Mouse (Mus musculus): ENCODE data around the gene Plcb4. TPM values are rescaled to one million over a fixed set of nuclear protein-coding genes. Genes with fewer than 3 reads are reported as not detected.
A peak's percentile ranks its signal among the peaks of the same experiment; 100 is the strongest.

Plcb4 gene
- polyA plus RNA-seq, 1 experiment from 2014 or later, result 13.8 TPM

DNA sequence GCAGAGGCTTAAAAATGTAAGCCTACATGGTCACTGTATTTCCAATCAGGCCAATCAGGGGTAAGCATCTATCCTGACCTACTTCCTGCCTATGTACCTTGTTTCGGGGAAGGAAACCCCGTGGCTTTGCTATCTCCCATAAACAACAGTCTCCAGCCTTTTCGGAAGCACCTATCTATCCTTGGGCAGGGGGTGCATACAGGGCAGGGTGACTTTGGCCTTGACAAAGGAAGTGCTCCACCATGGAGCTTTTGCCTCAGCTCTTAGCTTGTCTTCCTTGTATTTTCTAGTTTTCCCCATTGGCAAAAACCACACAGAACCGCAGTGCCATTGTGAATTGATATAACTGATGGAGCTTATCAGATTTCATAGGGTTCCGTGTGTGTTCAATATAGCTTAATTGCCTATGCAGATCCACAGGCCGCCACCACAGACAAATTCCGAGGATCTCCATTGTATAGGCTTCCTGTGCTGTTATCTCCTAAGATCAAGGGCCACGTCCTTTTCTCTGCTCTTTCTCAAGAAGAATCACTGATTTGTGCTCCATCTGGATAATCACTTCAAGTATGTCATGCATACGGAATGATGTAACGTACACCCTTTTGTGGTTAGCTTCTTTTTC is 140.4 kb downstream of the Plcb4 start:
- no peaks in the 10 kb centered on the region for H3K4me1 ChIP-seq (ENCODE audit: insufficient read depth, low read depth, low read length)
- ATAC-seq (no peak), DNase-seq (ENCODE audit: low spot score) (no peak)
- 81% methylated on average over 10 of the region's 10 CpGs for WGBS
- no peaks in the 10 kb centered on the region for H3K9me3 ChIP-seq (ENCODE audit: low read length)
- H3K36me3 ChIP-seq (ENCODE audit: insufficient read depth, low read length), result no peaks in the 10 kb centered on the region
- no peak overlapping the region for H3K4me3 ChIP-seq (ENCODE audit: low read depth, low read length)
- no peaks in the 10 kb centered on the region for H3K27me3 ChIP-seq (replicated peaks; ENCODE audit: insufficient read depth, low read length)
- TF ChIP-seq CTCF (IDR thresholded peaks at IDR 0.05) (no peak), EP300 (IDR thresholded peaks at IDR 0.05) (no peak)
- H3K9ac ChIP-seq (replicated peaks; ENCODE audit: low read depth), result no peak overlapping the region
- no peak overlapping the region for H3K4me2 ChIP-seq (replicated peaks; ENCODE audit: low read depth, low read length)
- H3K27ac ChIP-seq (ENCODE audit: low read length), result no peak overlapping the region

DNA sequence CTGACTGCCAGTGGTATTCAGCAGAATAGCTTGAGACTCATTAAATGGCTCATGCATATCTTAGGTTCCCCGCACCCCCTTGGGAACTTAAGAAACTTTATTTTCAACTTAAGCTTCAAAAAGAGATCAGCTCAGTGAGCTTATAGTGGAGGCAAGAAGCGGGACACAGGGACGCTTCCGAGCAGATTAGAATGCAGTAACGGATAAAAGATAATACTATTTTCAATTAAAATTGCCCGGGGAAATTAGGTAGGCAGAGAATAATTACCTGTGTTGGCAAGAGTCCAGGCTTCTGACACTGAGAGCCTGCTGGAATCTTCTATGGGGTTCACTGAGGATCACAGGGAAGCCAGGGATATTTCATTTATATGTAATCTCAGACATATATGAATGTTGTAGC is 141.6 kb downstream of the Plcb4 start:
- ATAC-seq (no peak), DNase-seq (ENCODE audit: low spot score) (no peak)
- no peaks in the 10 kb centered on the region for H3K4me1 ChIP-seq (ENCODE audit: insufficient read depth, low read depth, low read length)
- H3K9me3 ChIP-seq (ENCODE audit: low read length), result no peaks in the 10 kb centered on the region
- H3K27ac ChIP-seq (ENCODE audit: low read length), result no peak overlapping the region
- 77% methylated on average over 6 of the region's 6 CpGs for WGBS
- no peaks in the 10 kb centered on the region for H3K36me3 ChIP-seq (ENCODE audit: insufficient read depth, low read length)
- H3K4me3 ChIP-seq (ENCODE audit: low read depth, low read length), result no peak overlapping the region
- no peak overlapping the region for H3K9ac ChIP-seq (replicated peaks; ENCODE audit: low read depth)
- no peak for TF ChIP-seq EP300 (IDR thresholded peaks at IDR 0.05)
- no peak for TF ChIP-seq CTCF (IDR thresholded peaks at IDR 0.05)
- H3K27me3 ChIP-seq (replicated peaks; ENCODE audit: insufficient read depth, low read length), result no peaks in the 10 kb centered on the region
- no peak overlapping the region for H3K4me2 ChIP-seq (replicated peaks; ENCODE audit: low read depth, low read length)

DNA sequence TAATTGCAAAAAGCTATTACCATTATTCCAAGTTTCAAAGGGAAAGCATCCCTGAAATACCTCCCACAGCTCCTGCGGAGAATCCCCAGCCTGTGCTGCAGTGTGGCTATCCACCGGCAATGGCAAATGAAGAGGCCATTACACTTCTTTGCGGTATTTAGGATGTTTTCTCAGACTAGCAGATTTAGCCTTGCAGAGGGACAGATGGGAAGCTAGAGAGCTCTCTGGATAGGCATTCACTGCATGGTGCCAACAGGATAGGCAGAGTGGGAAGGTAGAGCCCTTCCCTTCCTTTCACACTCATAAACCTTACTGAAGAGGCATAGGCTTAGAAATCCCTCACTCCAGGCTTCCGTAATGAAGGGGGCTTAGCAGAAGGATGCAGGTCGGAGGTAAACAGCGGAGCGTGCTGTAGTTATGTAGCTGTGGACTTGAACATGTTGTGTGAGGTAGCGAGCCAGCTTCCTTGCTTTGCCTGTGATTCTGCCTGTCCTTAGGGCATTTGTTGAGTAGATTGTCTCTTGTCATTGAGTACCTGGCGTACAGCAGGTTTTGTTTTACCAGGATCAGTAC is 144.2 kb downstream of the Plcb4 start:
- no peak overlapping the region for H3K27ac ChIP-seq (ENCODE audit: low read length)
- no peak for ATAC-seq
- no peaks in the 10 kb centered on the region for H3K36me3 ChIP-seq (ENCODE audit: insufficient read depth, low read length)
- H3K9ac ChIP-seq (replicated peaks; ENCODE audit: low read depth), result no peak overlapping the region
- no peak overlapping the region for H3K4me2 ChIP-seq (replicated peaks; ENCODE audit: low read depth, low read length)
- no peak for DNase-seq (ENCODE audit: low spot score)
- WGBS, result 90% methylated on average over 9 of the region's 9 CpGs
- no peaks in the 10 kb centered on the region for H3K9me3 ChIP-seq (ENCODE audit: low read length)
- H3K27me3 ChIP-seq (replicated peaks; ENCODE audit: insufficient read depth, low read length), result no peaks in the 10 kb centered on the region
- no peaks in the 10 kb centered on the region for H3K4me1 ChIP-seq (ENCODE audit: insufficient read depth, low read depth, low read length)
- H3K4me3 ChIP-seq (ENCODE audit: low read depth, low read length), result no peak overlapping the region
- TF ChIP-seq CTCF (IDR thresholded peaks at IDR 0.05) (no peak), EP300 (IDR thresholded peaks at IDR 0.05) (no peak)

DNA sequence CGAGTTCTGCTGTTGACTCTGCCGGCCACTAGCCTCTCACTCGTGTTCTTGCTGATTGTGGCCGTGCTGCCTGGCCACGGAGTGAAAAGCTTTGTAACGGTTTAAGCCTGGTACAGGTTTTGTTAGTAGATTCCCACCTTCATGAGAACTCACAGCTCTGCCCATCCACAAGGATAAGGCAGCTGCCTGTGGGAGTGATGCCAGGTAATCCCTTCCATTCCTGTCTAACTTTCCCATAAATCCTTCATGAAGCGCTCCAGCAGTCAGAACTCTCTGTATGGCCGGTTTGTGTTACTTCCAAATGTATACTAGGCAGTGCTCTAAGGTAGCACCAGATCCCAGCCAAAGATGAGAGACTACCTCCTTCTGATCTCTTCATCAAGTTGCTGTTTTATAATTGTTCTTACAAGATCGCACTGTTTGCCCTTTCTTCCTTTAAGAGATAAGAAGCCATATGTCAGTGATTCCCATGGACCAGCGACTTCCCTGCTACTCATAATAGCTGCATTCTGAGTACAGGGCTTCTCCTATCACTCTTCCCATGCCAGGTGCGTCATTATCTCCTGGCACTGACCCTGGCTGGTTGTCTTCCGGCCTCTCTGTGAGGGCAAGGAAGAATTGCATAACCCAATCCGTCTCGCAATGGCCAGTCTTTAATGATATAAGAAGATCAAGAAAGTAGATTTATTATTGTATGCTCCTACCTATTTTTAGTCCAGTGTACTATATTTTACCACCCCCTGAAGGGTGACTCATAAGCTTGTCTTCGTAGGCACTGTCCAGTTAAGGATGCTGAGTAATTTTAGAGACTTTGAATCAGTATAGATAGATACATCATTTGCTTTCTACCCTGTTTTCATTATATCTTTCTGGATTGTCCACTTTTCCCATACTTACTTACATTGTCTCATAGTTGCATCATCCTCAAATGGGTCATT is 147.2 kb downstream of the Plcb4 start:
- H3K9ac ChIP-seq (replicated peaks; ENCODE audit: low read depth), result no peak overlapping the region
- WGBS, result 74% methylated on average over 15 of the region's 15 CpGs
- H3K4me2 ChIP-seq (replicated peaks; ENCODE audit: low read depth, low read length), result no peak overlapping the region
- H3K36me3 ChIP-seq (ENCODE audit: insufficient read depth, low read length), result no peaks in the 10 kb centered on the region
- TF ChIP-seq EP300 (IDR thresholded peaks at IDR 0.05) (no peak), CTCF (IDR thresholded peaks at IDR 0.05) (no peak)
- no peak for DNase-seq (ENCODE audit: low spot score)
- H3K4me1 ChIP-seq (ENCODE audit: insufficient read depth, low read depth, low read length), result no peaks in the 10 kb centered on the region
- no peak overlapping the region for H3K27ac ChIP-seq (ENCODE audit: low read length)
- no peak for ATAC-seq
- no peaks in the 10 kb centered on the region for H3K27me3 ChIP-seq (replicated peaks; ENCODE audit: insufficient read depth, low read length)
- H3K4me3 ChIP-seq (ENCODE audit: low read depth, low read length), result no peak overlapping the region
- H3K9me3 ChIP-seq (ENCODE audit: low read length), result no peaks in the 10 kb centered on the region

DNA sequence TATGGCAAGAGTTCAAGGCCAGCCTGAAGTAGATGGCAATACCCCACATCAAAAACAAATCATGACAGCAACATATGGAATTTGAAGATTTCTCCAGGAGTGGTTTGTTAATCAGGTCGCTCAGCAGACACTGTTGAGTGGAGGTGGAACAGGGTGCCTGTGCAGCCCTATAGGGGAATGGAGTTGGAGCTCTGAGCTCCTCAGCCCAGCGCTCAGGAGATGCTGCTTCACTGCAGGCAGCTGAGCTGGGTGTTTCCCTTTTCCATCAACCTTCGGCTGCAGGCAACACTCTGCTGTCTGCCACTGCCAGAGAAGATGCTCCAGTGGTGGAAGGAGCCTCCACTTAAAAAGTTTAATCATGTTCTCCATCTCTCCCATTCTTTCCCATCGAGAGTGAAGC is 149.5 kb downstream of the Plcb4 start:
- Histone ChIP-seq H3K4me2 (replicated peaks; ENCODE audit: low read depth, low read length) (no peak overlapping the region), H3K4me3 (ENCODE audit: low read depth, low read length) (no peak overlapping the region), H3K27me3 (replicated peaks; ENCODE audit: insufficient read depth, low read length) (no peaks in the 10 kb centered on the region), H3K9ac (replicated peaks; ENCODE audit: low read depth) (no peak overlapping the region), H3K4me1 (ENCODE audit: insufficient read depth, low read depth, low read length) (0 out of 2 replicates have a peak, but pooled peaks cover 5% of the 10 kb centered on the region), H3K36me3 (ENCODE audit: insufficient read depth, low read length) (no peaks in the 10 kb centered on the region), H3K27ac (ENCODE audit: low read length) (no peak overlapping the region), H3K9me3 (ENCODE audit: low read length) (no peaks in the 10 kb centered on the region)
- ATAC-seq (no peak), DNase-seq (ENCODE audit: low spot score) (no peak)
- TF ChIP-seq CTCF (IDR thresholded peaks at IDR 0.05) (no peak), EP300 (IDR thresholded peaks at IDR 0.05) (no peak)
- 69% methylated on average over 4 of the region's 4 CpGs for whole genome bisulfite sequencing

DNA sequence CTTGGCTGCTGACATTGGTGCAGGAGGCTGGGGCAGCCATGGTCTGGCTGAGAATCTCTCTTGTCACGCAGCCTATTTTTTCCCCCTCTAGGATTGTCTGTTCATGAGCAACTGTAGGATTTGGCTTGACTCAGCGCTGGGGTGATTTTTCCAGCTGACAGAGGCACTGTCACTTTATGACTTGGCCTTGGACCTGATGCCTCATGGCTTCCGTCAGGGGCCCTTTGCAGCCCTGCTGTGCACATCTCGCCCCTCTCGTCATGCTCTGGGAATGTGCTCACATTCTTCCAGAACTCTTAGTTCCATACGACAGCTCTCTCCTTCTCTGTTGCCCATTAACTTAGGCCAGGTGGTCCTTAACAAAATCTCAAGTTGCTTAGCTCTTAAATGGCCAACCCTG is 152.0 kb downstream of the Plcb4 start:
- Histone ChIP-seq H3K4me2 (replicated peaks; ENCODE audit: low read depth, low read length) (no peak overlapping the region), H3K4me1 (ENCODE audit: insufficient read depth, low read depth, low read length) (0 out of 2 replicates have a peak, but pooled peaks cover 5% of the 10 kb centered on the region), H3K36me3 (ENCODE audit: insufficient read depth, low read length) (no peaks in the 10 kb centered on the region), H3K9ac (replicated peaks; ENCODE audit: low read depth) (no peak overlapping the region), H3K27ac (ENCODE audit: low read length) (no peak overlapping the region), H3K4me3 (ENCODE audit: low read depth, low read length) (no peak overlapping the region), H3K9me3 (ENCODE audit: low read length) (no peaks in the 10 kb centered on the region), H3K27me3 (replicated peaks; ENCODE audit: insufficient read depth, low read length) (no peaks in the 10 kb centered on the region)
- DNase-seq (ENCODE audit: low spot score) (peak; percentile 43), ATAC-seq (peak; percentile 83)
- WGBS, result 52% methylated on average over 6 of the region's 6 CpGs
- TF ChIP-seq EP300 (IDR thresholded peaks at IDR 0.05) (no peak), CTCF (IDR thresholded peaks at IDR 0.05) (no peak)

Data from lung, postnatal 0 days (tissue).